Mouse (Mus musculus) lung, postnatal 25 days (tissue): ENCODE measurements around the gene Nr6a1.

Experiments
- DNase-seq: peaks from one replicate; pipeline ENCODE4 v3.0.0; 2022; ENCODE audit warnings: low spot score

The Nr6a1 gene

GRCm38 (mm10) chr2:38937396-38937795 is 9.9 kb upstream of the Nr6a1 start:
- no peak for DNase-seq

DNA sequence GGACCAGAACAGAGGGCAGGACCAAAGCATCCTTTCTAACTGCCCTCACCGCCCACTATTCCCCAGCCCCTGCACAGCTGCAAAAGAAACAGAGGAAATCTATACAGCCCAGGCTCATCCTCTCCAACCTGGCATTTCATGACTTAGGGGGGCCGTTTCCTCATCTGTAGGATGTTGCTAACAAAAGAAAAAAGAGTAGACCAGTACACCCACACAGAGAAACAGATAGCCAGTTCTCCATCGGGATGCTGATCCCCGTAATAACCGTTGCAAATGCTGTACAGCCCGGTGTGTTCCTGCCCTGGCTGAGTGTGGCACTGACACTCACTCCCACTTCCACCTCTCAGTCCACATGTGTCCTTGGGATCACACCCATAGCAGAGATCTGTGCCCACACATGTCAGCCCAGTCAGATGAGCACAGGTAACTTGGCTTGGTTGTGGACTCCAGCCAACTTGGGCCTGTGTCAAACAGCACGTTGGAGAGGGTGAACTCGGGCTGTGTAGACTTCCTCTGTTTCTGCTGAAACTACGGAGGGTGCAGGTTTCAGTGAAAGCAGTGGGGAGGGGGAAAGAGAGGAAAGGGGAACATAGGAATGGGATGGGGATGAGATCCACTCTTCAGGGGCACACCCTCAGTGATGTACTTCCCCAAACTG is 9.4 kb upstream of the Nr6a1 start:
- peak; percentile 35 for DNase-seq

- no peak for DNase-seq
Measured at GRCm38 (mm10) chr2:38934936-38935335, 7.4 kb upstream of the Nr6a1 start.

DNA sequence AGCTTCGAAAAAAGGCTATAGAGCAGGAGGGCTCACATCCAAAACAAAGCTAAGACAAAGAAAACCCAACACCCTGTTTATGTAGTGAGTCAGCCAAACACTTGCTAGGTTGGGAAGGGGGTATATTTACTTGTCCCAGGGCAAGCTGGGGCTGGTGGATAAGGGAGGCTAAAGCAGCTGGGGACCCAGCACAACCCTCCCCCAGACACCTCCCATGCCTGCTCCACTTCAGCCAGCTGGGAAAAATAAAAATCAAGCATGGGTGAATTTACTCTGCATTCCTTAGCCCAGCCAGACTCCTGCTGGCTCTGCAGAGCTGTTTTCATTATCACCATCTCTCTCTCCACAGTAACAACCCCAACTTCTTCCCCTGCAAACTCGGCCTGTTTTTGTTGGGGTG is 6.4 kb upstream of the Nr6a1 start:
- peak; percentile 23 for DNase-seq

DNA sequence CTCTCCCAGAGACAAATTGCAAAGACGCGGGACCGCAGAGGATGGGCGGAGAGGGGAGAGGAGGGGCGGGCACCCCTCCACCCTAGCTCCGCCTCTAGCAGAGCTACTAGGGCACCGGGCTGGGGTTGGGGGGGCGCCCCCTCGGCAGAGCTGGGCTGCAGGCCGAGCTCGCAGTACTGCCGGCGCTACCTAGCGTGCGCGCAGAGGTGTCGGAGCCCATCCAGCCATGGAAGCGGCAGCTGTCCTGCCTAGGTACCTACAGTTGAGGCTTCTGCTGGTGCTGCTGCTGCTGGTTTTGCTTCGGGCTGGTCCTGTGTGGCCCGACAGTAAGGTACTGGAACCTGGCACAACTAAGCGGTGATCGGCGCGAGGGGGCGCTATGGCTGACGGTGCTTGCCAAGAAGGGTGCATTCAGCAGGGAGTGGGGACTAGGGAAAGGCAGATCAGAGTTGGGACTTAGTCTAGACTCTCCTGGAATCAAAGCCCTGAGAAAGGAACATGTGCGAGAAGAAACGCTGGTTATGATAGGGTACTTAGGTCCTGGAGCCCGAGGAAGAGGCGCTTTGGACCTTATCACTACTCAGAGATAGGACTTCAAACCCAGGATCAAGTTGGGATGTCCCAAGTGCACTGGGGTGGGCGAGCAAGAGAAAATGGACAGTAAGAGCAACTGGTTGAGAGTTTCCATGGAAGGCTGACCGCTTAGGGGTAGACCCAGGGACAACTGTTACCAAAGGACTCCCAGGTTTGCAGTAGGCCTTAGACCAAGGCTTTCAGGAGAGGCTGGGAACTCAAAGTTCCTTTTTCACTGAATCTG is 4.6 kb upstream of the Nr6a1 start, which contains the start of gene Olfml2a:
Gene Olfml2a (plus strand): TSS at position 128 of the 817 bp plus-strand sequence.
- DNase-seq, result peak; percentile 85

DNA sequence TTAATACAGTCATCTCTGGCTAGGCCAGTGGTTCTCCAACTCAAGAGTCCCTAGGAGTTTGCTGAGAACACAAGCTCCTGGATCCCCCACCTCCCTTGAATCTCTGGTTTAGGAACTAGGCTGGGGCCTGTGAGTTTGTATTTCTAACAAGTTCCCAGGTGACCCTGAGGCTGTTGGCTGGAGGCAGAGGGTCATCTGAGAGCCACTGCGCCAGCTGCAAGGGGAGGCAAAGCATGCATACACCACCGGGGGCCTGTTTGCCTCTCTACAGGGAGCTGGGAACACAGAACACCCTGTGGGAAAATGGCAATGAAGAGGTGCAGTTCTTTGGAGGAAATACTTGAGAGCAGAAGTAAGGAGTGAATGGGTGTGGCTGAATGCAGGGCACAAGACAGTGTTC is 2.8 kb upstream of the Nr6a1 start:
- DNase-seq, result no peak

DNA sequence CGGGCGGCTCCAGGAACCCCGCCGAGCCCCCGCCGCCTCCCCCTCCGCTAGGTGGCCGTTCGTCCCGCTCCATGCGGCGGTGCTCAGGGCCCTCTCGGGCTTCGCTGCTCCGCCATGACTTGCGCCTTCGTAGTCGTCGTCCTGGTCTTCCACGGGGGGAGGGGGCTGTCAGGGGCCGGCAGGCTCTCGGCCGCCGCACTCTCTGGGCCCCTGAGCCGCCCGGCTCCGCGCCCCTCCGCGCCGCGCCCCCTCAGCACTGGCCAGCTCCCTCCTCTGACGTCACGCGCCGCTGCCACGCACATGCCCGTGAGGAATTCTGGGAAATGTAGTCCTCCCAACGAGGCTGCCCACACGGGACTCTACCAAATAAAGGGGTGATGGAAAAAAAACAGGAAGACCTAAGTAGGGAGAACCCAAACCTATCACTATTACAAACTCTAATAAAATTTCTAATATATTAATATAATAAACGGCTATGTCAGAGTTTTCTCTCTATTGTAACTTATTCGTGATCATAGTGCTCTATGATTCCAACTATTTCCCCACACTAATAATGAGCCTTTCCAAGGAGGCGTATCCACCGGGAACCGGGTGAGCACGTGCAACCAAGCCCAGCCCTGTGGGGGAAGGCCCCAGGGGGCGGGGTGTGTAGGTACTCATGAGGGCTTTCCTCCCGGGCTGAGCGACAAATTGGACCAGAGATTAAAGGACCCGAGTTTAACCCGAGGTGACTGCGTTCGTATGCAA is 1.2 kb downstream of the Nr6a1 start:
- DNase-seq, result peak; percentile 96

DNA sequence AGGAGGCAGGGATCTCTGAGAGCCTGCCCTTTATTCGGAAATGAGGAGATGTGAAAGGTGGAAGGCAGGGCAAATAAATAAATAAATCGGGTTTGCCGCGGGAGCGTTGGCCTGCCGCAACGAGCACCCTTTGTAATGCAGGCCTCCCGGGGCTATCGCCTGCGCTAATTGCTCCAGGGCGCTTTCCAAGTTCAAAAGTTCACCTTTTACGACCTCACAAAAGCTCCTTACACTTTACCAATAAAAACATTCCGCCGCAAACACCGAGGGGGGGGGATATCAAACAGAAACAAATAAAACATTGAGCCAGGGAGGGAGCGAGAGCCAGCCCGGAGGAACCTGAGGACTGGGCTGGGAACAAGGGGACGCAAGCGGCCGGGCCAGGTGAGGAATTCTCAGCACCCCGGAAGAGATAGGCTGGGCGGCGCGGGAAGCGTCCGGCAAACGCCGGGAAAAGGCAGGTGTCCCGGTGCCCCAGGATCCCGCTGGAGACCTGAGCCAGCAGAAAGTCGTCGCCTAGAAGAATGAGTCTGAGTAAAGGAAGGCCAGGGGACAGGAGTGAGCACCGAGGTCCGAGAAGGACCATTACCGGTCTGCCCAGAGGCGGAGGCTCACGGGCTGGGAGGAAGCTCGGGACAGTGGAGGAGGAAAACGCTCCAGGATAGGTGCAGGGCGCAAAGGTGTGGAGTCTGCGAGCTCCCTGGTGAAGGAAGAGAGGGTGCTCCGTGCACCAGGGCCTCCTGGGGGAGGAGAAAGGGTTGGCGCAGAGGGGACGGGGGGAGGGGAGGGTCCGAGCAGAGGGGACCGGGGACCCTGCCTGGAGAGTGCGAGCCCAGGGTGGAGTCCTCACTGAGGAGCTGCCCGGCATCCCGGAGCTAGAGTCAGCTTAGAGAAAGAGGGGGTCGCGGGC is 2.1 kb downstream of the Nr6a1 start:
- DNase-seq, result no peak

DNA sequence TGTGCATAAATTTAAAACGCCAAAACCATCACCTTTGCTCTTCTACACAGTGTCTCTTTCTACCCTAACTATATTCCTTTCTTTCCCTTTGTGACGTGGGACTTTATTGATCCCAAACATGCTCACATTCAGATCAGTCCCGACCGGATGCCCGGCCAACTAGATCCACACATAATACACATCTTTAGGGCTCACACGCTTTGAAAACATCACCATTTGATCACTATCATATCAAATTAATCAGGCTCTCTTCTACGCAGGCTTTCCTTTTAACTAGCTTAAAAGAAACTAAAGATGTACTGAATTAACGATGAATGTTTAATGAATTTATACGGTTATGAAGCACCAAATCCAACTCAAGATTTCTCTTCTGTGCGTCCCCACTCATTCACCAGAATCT is 2.9 kb downstream of the Nr6a1 start:
- DNase-seq, result no peak

DNA sequence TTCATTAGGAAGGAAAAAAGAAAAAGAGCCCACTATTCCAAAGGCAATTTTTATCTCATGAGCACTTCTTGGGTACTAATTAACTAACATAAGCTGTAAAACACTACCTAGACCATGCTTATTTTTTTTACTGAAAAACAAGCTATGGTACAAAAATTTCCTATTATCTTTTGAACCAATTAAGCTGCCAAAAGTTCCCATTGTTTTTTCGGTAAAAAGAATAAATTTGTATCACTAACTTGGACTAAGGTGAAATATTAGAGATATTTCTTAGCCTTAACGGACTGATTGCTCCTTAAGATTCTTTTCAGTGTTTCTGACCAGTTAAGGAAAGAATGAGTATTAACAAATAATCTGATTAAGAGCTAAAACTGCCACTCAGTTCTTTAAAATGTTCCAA is 3.6 kb downstream of the Nr6a1 start:
- DNase-seq, result no peak

DNA sequence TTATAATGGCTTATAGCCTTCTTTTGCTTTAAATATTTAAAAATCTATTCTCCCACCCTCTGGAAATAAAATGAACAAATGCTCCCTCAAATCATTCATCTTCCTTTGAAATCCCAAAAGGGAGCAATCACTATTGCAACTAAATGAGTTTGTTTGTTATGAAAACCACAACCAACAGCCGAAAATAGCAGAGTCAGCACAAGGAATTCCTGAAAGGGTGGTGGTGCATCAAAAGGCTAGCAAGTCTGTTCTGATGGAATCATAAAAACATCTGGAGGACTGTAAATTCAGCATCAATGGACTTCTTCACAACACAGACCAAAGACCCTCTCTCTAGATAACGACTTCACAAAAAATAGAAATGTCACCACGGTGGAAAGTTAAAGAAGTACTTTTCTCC is 4.0 kb downstream of the Nr6a1 start:
- no peak for DNase-seq

DNA sequence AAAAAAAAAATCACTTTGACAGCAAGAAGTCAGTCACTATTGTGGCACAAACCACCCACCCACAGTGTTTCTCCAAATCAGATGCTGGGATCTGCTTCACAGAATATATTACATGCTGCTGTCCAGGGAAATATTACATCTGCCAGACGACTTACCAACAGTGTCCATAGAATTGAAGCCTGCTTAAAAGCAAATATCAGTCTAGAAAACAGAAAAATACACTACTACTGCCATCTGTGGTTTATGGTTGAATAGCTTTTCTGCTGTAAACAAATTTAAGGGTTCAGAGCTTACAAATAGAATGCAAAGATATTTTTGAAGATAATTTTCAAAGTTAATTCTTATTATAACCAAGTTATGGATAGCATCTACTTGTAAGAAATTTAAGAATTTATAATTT is 6.1 kb downstream of the Nr6a1 start:
- no peak for DNase-seq

DNA sequence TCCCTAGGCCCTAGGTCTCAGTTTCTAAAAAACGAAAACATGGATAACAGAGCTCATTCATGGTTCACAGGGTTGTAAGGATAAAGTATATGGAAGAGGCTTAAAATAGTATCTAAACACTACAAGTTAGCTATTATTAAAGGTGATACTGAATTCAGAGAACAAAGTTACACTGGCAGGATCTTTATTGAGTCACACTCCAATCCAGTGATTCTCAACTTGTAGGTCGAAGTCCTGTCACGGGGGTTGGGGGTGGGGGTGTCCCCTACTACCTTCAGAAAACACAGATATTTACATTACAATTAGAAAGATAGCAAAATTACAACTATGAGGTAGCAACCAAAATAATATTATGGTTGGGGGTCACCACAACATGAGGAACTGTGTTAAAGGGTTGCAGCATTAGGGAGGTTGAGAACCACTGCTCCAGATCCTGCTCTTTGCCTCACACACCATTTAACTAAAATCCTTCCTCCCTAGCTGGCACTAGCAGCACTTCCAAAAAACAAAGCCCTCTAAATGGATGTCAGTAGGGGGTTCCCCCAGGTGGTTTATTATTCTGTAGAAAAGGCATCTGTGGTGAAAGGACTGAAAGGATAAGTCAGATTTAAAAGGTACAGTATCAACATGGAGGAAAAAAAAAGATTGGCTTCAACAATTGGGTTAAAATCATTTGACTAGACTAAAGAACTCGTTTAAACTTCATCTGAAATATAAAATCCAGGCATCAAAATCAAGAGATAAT is 10.4 kb downstream of the Nr6a1 start:
- no peak for DNase-seq

GRCm38 (mm10) chr2:38914965-38915364 is 12.5 kb downstream of the Nr6a1 start:
- no peak for DNase-seq

DNA sequence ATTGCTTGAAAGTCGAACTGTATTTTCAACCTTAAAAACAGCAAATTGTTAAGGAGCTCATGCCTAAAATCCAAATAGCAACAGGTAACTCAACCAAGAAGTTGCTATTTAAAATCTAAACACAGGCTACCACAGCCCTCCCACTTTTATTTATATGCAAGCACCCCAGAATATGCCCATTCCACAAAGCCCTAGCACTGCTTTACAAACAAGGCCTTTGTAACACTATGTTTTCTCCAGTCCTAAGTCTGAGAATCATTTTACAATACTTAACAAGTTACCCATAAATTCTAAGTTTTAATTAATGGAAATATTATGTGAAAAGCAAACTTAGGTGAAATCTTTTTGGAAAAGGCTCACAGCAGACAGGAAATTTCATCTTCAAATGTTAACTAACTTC is 13.0 kb downstream of the Nr6a1 start:
- no peak for DNase-seq

DNA sequence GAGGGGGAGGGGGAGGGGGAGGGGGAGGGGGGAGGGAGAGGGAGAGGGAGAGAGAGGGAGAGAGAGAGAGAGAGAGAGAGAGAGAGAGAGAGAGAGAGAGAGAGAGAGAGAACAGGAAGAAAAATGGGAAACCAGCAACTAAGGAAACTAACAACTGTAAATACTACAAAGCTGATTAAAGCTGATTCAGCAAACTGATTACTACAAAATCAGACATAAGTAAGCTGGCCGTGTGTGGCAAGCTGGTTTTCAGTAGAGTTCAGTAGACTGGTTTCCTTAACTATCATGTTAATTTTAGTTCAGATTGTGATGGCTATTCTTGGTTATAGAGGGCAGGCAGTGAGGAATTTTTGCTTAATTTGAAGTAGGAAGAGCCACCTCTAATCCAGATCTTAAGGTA is 18.9 kb downstream of the Nr6a1 start:
- no peak for DNase-seq

GRCm38 (mm10) chr2:38906097-38906496 is 21.4 kb downstream of the Nr6a1 start:
- no peak for DNase-seq

GRCm38 (mm10) chr2:38904290-38904689 is 23.2 kb downstream of the Nr6a1 start:
- no peak for DNase-seq

GRCm38 (mm10) chr2:38902866-38903265 is 24.6 kb downstream of the Nr6a1 start:
- DNase-seq, result no peak

GRCm38 (mm10) chr2:38880907-38881672 is 46.4 kb downstream of the Nr6a1 start:
- no peak for DNase-seq
